Mouse (Mus musculus): Measurements from ENCODE around the gene Acsl1. TPM values are rescaled to one million over a fixed set of nuclear protein-coding genes. Genes with fewer than 3 reads are reported as not detected.
A peak's percentile ranks its signal among the peaks of the same experiment; 100 is the strongest.

Gene Acsl1
- total RNA-seq, 2 experiments from 2014 or later = 41.4 to 45.8 TPM

GRCm38 (mm10) chr8:46512538-46512937 lies 41.7 kb downstream of the Acsl1 start:
- no peak overlapping the region for H3K27ac ChIP-seq
- H3K4me3 ChIP-seq = no peak overlapping the region
- intact Hi-C loops (cut with DNase I) = no loop called here
- no peak for TF ChIP-seq CTCF (IDR thresholded peaks at IDR 0.05)
- no peak for DNase-seq (ENCODE audit: extremely low spot score in 1 of 2, low spot score in 2 of 2)

GRCm38 (mm10) chr8:46514027-46514426 lies 43.2 kb downstream of the Acsl1 start:
- DNase-seq (ENCODE audit: extremely low spot score in 1 of 2, low spot score in 2 of 2) = no peak
- no peak for TF ChIP-seq CTCF (IDR thresholded peaks at IDR 0.05)
- intact Hi-C loops (cut with DNase I) = no loop called here
- no peak overlapping the region for H3K27ac ChIP-seq
- H3K4me3 ChIP-seq = no peak overlapping the region

GRCm38 (mm10) chr8:46520667-46521066 lies 49.8 kb downstream of the Acsl1 start:
- H3K4me3 ChIP-seq = no peak overlapping the region
- TF ChIP-seq CTCF (IDR thresholded peaks at IDR 0.05) = no peak
- no peak overlapping the region for H3K27ac ChIP-seq
- intact Hi-C loops (cut with DNase I) = no loop called here
- no peak for DNase-seq (ENCODE audit: extremely low spot score in 1 of 2, low spot score in 2 of 2)

- H3K4me3 ChIP-seq = no peak overlapping the region
- DNase-seq (ENCODE audit: extremely low spot score in 1 of 2, low spot score in 2 of 2) = no peak
- intact Hi-C loops (cut with DNase I) = no loop called here
- no peak overlapping the region for H3K27ac ChIP-seq
- TF ChIP-seq CTCF (IDR thresholded peaks at IDR 0.05) = no peak
Measured at GRCm38 (mm10) chr8:46526098-46526497, 55.3 kb downstream of the Acsl1 start.

GRCm38 (mm10) chr8:46526821-46527220 lies 56.0 kb downstream of the Acsl1 start:
- no peak for TF ChIP-seq CTCF (IDR thresholded peaks at IDR 0.05)

GRCm38 (mm10) chr8:46529508-46529907 lies 58.7 kb downstream of the Acsl1 start:
- no peak overlapping the region for H3K27ac ChIP-seq
- DNase-seq (ENCODE audit: extremely low spot score in 1 of 2, low spot score in 2 of 2) = no peak
- no peak for TF ChIP-seq CTCF (IDR thresholded peaks at IDR 0.05)
- intact Hi-C loops (cut with DNase I) = no loop called here
- no peak overlapping the region for H3K4me3 ChIP-seq

More at GRCm38 (mm10) chr8:46526821-46527220, 56.0 kb downstream of the Acsl1 start:
- Histone ChIP-seq H3K4me3 (no peak overlapping the region), H3K27ac (no peak overlapping the region)
- intact Hi-C loops (cut with DNase I) = no loop called here
- DNase-seq (ENCODE audit: extremely low spot score in 1 of 2, low spot score in 2 of 2) = no peak

GRCm38 (mm10) chr8:46530541-46530940 lies 59.7 kb downstream of the Acsl1 start:
- no peak overlapping the region for H3K4me3 ChIP-seq
- TF ChIP-seq CTCF (IDR thresholded peaks at IDR 0.05) = no peak
- no peak overlapping the region for H3K27ac ChIP-seq
- no peak for DNase-seq (ENCODE audit: extremely low spot score in 1 of 2, low spot score in 2 of 2)
- intact Hi-C loops (cut with DNase I) = loop anchor here (5.0 kb wide), 1 partner anchor 58 kb away; the partner anchor contains the start of gene Acsl1

- no peak overlapping the region for H3K27ac ChIP-seq
- DNase-seq (ENCODE audit: extremely low spot score in 1 of 2, low spot score in 2 of 2) = no peak
- H3K4me3 ChIP-seq = no peak overlapping the region
- intact Hi-C loops (cut with DNase I) = loop anchor here (5.0 kb wide), 1 partner anchor 62 kb away; the partner anchor contains the start of gene Acsl1
- TF ChIP-seq CTCF (IDR thresholded peaks at IDR 0.05) = no peak
Measured at GRCm38 (mm10) chr8:46533926-46534325, 63.1 kb downstream of the Acsl1 start.

GRCm38 (mm10) chr8:46539701-46540100 lies 68.9 kb downstream of the Acsl1 start:
- no peak for TF ChIP-seq CTCF (IDR thresholded peaks at IDR 0.05)
- H3K27ac ChIP-seq = no peak overlapping the region
- no peak for DNase-seq (ENCODE audit: extremely low spot score in 1 of 2, low spot score in 2 of 2)
- intact Hi-C loops (cut with DNase I) = no loop called here
- H3K4me3 ChIP-seq = no peak overlapping the region

GRCm38 (mm10) chr8:46543191-46543590 lies 72.4 kb downstream of the Acsl1 start:
- no peak overlapping the region for H3K27ac ChIP-seq
- no peak overlapping the region for H3K4me3 ChIP-seq
- DNase-seq (ENCODE audit: extremely low spot score in 1 of 2, low spot score in 2 of 2) = no peak
- TF ChIP-seq CTCF (IDR thresholded peaks at IDR 0.05) = no peak
- intact Hi-C loops (cut with DNase I) = no loop called here

GRCm38 (mm10) chr8:46543662-46544061 lies 72.8 kb downstream of the Acsl1 start:
- intact Hi-C loops (cut with DNase I) = no loop called here
- H3K27ac ChIP-seq = no peak overlapping the region
- H3K4me3 ChIP-seq = no peak overlapping the region
- no peak for TF ChIP-seq CTCF (IDR thresholded peaks at IDR 0.05)
- DNase-seq (ENCODE audit: extremely low spot score in 1 of 2, low spot score in 2 of 2) = no peak

- intact Hi-C loops (cut with DNase I) = loop anchor here (5.0 kb wide), 1 partner anchor 359 kb away; no protein-coding TSS in a partner anchor
- no peak for DNase-seq (ENCODE audit: extremely low spot score in 1 of 2, low spot score in 2 of 2)
- TF ChIP-seq CTCF (IDR thresholded peaks at IDR 0.05) = no peak
- H3K4me3 ChIP-seq = no peak overlapping the region
- no peak overlapping the region for H3K27ac ChIP-seq
Measured at GRCm38 (mm10) chr8:46545854-46546253, 75.0 kb downstream of the Acsl1 start.

GRCm38 (mm10) chr8:46546431-46547176 lies 75.8 kb downstream of the Acsl1 start:
- Histone ChIP-seq H3K4me3 (no peak overlapping the region), H3K27ac (no peak overlapping the region)
- DNase-seq (ENCODE audit: extremely low spot score in 1 of 2, low spot score in 2 of 2) = peak in 1 of 2 experiments; percentile 15
- TF ChIP-seq CTCF (IDR thresholded peaks at IDR 0.05) = no peak; the same call in 1 of the 2 replicates
- intact Hi-C loops (cut with DNase I) = loop anchor here (1.0 to 5.0 kb wide), 2 partner anchors 235 to 359 kb away; no protein-coding TSS in a partner anchor
